Mouse (Mus musculus) stomach, postnatal 0 days (tissue): ENCODE results near the gene Cmtm1.

Experiments used
- CTCF ChIP-seq: IDR thresholded peaks from 2 replicates; pipeline ENCODE4 v1.5.1; 2016; ENCODE audit warnings: antibody characterized with exemption, low read depth, mild to moderate bottlenecking, moderate library complexity
- EP300 ChIP-seq: optimal IDR thresholded peaks from 2 replicates; pipeline ENCODE3; 2016; ENCODE audit warnings: antibody characterized with exemption

DNA sequence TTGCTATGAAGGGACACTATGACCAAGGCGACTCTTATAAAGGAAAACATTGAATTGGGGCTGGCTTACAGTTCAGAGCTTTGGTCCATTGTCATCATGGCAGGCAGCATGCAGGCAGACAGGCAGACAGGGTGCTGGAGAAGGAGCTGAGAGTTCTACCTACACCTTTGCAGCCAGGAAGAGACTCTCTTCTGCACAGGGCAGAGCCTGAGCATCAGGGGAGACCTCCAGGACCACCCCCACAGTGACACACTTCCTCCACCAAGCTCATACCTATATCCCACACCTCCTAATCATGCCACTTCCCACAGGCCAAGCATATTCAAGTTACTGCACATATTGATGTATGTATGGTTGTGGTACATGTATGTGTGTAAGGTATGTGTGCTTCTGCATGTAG lies 26.9 kb upstream of the Cmtm1 start:
- TF ChIP-seq CTCF (no peak), EP300 (no peak)
